Mouse (Mus musculus) stomach, embryonic 15.5 days (tissue): Measurements from ENCODE around the gene Serinc5. TPM values are rescaled to one million over a fixed set of nuclear protein-coding genes. Genes with fewer than 3 reads are reported as not detected.
"Not testable (repeated sequence)": the region's sequence is repeated elsewhere in the genome, so short reads cannot be mapped to it uniquely, and the experiment has no call there.

Source experiments
- ATAC-seq: fragments of 200-750 bp; cut with Nextera tagmentation; 2 replicates; pipeline ENCODE4 v1.8.0; 2017; ENCODE audit warnings: low read depth, moderate number of reproducible peaks, moderate TSS enrichment; ENCODE audit not compliant: insufficient read depth, low FRiP score
- H3K27ac ChIP-seq: fragments of 300-500 bp; sonication (generic); 2 replicates; pipeline ENCODE4 v1.5.1; 2015; ENCODE audit warnings: mild to moderate bottlenecking, inconsistent platforms
- H3K27me3 ChIP-seq: fragments of 300-500 bp; sonication (generic); replicated peaks from 2 replicates; pipeline ENCODE4 v1.6.1; 2015; ENCODE audit warnings: inconsistent platforms
- H3K36me3 ChIP-seq: fragments of 300-500 bp; sonication (generic); 2 replicates; pipeline ENCODE4 v1.6.1; 2015; ENCODE audit warnings: inconsistent platforms
- H3K4me1 ChIP-seq: fragments of 300-500 bp; sonication (generic); 2 replicates; pipeline ENCODE4 v1.6.1; 2015; ENCODE audit warnings: inconsistent platforms
- H3K4me2 ChIP-seq: fragments of 300-500 bp; sonication (generic); 2 replicates; pipeline ENCODE4 v1.6.1; 2015; ENCODE audit warnings: mild to moderate bottlenecking, inconsistent platforms
- H3K4me3 ChIP-seq: fragments of 300-500 bp; sonication (generic); replicated peaks from 2 replicates; pipeline ENCODE4 v1.5.1; 2015; ENCODE audit warnings: inconsistent platforms
- H3K9ac ChIP-seq: fragments of 300-500 bp; sonication (generic); 2 replicates; pipeline ENCODE4 v1.6.1; 2015; ENCODE audit warnings: inconsistent platforms
- H3K9me3 ChIP-seq: fragments of 300-500 bp; sonication (generic); 2 replicates; pipeline ENCODE4 v1.6.1; 2016; ENCODE audit warnings: inconsistent platforms
- WGBS: fragments of 180-500 bp; shearing (Covaris S2); methylation state at CpG from one replicate; pipeline ENCODE4 v1.1.7; 2015; 5-methylcytosine and 5-hydroxymethylcytosine counted together
- polyA plus RNA-seq: library from polyadenylated mRNA; unstranded; fragments of >200 nt; fragmentation: Nextera tagmentation; extraction: Ambion mirVana; gene quantifications from 2 replicates; pipeline ENCODE4 v1.2.1, GENCODE M21; 2015

Serinc5 gene
- polyA plus RNA-seq, 1 experiment from 2014 or later, result 21.9 TPM

DNA sequence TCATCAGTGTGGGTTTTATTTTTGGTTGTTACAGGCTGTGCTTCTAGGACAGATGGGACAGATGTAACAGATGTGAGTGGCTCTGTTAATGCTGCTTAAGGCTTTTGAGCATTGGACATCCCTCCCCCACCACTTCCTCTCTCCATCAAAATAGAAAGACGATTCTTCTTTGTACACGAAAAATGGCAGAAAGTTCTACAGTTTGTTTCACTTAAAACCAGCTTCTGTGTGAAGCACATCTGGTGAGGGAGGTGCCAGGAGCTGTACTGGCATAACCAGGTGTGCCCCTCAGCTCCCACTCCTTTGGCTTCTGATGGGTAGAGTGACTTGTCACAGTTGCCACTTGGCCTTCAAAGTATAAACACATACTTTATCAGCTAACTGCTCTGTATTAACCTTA is 63.8 kb downstream of the Serinc5 start:
- Histone ChIP-seq H3K27me3 (no peaks in the 10 kb centered on the region), H3K4me3 (no peak overlapping the region), H3K27ac (no peak overlapping the region), H3K36me3 (no peaks in the 10 kb centered on the region), H3K4me2 (no peak overlapping the region), H3K4me1 (peaks cover 13% of the 10 kb centered on the region), H3K9me3 (no peaks in the 10 kb centered on the region), H3K9ac (no peak overlapping the region)
- WGBS, result 26% methylated on average over 2 of the region's 2 CpGs
- ATAC-seq, result no peak

DNA sequence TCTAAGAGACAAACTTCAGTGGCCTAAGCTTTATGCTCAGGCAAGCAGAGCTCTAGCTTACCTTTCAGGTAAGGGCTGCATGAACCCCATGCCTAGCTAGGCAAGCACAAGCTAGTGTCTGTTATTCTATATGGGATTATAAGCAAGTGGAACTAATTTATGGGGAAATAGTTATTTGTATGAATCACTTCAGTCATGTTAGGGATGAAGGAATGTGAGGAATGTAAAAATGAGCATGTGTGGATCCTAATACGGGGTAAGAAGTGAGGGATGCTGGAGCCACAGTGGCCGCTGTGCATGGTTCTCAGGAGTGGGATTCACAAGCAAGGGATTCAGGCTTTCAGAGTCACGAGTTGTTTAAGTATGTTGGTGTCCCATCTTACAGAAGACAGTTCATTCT is 64.4 kb downstream of the Serinc5 start:
- Histone ChIP-seq H3K36me3 (no peaks in the 10 kb centered on the region), H3K4me2 (no peak overlapping the region), H3K9me3 (no peaks in the 10 kb centered on the region), H3K9ac (no peak overlapping the region), H3K27ac (no peak overlapping the region; the same call in 1 of the 2 replicates), H3K27me3 (no peaks in the 10 kb centered on the region), H3K4me3 (no peak overlapping the region), H3K4me1 (peaks cover 13% of the 10 kb centered on the region)
- 52% methylated on average over 3 of the region's 3 CpGs for WGBS
- ATAC-seq, result no peak

DNA sequence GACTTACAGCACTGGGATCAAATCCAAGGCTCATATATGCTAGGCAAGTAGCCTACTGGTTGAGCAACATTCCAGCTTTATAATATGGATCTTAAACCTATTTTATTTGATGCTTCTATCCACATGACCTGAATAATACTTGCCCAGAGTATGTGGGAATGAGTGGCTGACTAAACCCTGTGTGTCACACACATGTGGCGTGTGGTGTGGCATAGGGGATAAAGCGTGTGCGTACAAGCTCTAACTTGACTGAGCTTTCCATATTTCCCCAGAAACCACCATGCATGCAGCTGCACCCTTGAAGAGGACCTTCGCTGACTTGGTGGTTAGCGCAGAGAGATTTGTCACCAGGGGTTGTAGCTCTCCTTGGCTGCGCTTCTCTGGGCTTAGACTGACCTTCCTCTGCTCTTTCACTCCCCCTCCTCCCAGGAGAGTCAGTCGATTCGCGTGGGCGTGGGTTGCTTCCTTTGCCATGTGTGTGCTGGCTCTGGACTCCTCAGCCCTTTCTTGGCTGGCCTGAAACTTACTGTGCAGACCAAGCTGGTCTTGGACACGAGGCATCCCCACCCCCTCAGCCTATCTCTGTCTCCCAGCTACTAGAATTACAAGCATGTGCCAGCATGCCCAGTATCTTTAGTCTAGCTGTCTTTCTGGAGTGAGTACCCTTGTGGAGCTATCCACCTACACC is 65.2 kb downstream of the Serinc5 start:
- Histone ChIP-seq H3K4me3 (no peak overlapping the region), H3K36me3 (no peaks in the 10 kb centered on the region), H3K27ac (peak overlapping the region; percentile 63), H3K4me2 (no peak overlapping the region), H3K9ac (no peak overlapping the region), H3K27me3 (no peaks in the 10 kb centered on the region), H3K9me3 (no peaks in the 10 kb centered on the region), H3K4me1 (peaks cover 13% of the 10 kb centered on the region)
- WGBS, result 68% methylated on average over 11 of the region's 11 CpGs
- ATAC-seq, result peak; percentile 31; the same call in 1 of the 2 replicates

DNA sequence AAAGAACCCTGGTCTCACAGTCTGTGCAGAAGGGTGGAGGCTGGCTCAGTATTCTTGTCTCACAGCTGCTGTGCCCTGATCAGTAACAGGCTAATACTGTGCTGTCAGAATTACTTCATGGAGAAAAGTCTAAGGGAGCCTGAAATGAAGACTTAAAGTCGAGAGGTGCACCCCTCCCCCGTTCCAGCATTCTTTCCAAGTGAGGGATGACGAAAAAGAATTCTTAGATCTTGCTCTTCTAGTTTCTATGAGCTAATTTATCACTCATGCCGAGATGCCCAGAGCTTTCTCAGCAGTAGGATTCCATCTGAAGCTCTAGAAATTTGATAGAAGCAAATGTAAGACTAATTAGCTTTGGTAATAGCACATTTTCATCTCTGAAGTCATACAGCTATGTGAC is 66.8 kb downstream of the Serinc5 start:
- no peaks in the 10 kb centered on the region for H3K36me3 ChIP-seq
- no peak overlapping the region for H3K4me3 ChIP-seq
- H3K27me3 ChIP-seq, result no peaks in the 10 kb centered on the region
- H3K27ac ChIP-seq, result no peak overlapping the region
- H3K4me2 ChIP-seq, result no peak overlapping the region
- H3K9me3 ChIP-seq, result no peaks in the 10 kb centered on the region
- WGBS, result 42% methylated on average over 4 of the region's 4 CpGs
- peaks cover 13% of the 10 kb centered on the region for H3K4me1 ChIP-seq
- no peak for ATAC-seq
- H3K9ac ChIP-seq, result no peak overlapping the region

DNA sequence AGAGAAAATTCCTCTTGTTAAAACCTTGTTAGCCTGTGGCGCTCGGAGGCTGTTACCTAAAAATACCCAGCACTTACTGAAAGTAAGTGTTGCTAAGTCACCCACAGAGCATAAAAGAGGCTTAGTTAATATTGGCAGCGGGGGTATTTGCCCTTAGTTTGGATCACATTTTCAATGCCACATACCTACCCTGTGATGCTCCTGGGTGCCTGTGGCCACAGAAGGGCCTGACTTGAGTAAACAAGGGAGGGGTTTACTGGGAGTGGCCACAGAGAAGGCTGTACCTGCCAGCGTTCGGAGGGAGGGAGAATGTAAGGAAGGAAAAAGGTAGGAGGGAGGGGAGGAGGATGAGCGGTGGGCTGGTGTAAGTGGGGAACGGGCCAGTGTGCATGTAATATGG is 68.8 kb downstream of the Serinc5 start:
- H3K9me3 ChIP-seq, result no peaks in the 10 kb centered on the region
- no peaks in the 10 kb centered on the region for H3K36me3 ChIP-seq
- H3K4me3 ChIP-seq, result no peak overlapping the region
- ATAC-seq, result no peak
- no peak overlapping the region for H3K9ac ChIP-seq
- no peak overlapping the region for H3K27ac ChIP-seq
- 62% methylated on average over 7 of the region's 7 CpGs for WGBS
- H3K27me3 ChIP-seq, result no peaks in the 10 kb centered on the region
- no peak overlapping the region for H3K4me2 ChIP-seq
- peaks cover 13% of the 10 kb centered on the region for H3K4me1 ChIP-seq

DNA sequence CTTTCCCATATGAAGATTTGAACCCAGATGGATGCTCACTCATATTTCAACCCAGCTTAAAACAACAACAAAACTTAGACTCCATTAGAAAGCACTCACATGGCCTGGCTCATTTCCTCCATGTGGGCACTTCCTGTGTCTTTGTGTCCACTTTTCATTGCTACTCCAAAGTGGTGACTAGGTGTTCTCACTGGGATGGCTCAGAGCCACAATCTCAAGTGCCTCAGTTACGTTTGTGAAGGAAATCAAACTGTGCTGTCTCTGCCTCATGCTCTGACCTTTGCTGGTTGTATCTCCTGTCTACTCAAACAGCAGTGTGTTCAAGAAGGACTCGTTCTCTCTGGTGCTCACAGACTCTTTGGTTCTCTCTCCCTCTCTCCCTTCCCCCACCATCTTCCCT is 70.7 kb downstream of the Serinc5 start:
- WGBS, result 70% methylated on average over 2 of the region's 2 CpGs
- peaks cover 3% of the 10 kb centered on the region; the same call in 1 of the 2 replicates for H3K4me1 ChIP-seq
- H3K27ac ChIP-seq, result no peak overlapping the region
- no peak for ATAC-seq
- H3K4me2 ChIP-seq, result no peak overlapping the region
- H3K9ac ChIP-seq, result no peak overlapping the region
- H3K4me3 ChIP-seq, result no peak overlapping the region
- peaks cover 10% of the 10 kb centered on the region; the same call in 1 of the 2 replicates for H3K36me3 ChIP-seq
- H3K9me3 ChIP-seq, result no peaks in the 10 kb centered on the region
- H3K27me3 ChIP-seq, result no peaks in the 10 kb centered on the region

DNA sequence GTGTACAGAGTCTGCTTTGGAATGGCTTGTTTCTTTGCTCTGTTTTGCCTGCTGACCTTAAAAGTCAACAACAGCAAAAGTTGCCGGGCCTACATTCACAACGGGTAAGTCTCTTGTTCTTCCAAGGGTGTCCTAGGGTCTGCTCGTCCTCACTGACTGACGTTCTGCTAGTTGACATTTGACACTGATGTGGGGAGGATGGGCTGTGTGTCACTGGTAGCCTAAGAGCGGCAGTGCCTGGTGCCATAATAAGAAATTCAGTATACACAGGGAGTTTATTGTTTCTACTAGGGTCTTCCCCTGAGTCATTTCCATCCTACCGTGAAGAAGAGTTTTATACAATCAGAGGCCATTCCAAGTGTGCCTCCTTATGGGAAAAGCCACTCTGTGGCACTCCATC is 71.9 kb downstream of the Serinc5 start:
- Histone ChIP-seq H3K4me3 (no peak overlapping the region), H3K4me1 (peaks cover 3% of the 10 kb centered on the region; the same call in 1 of the 2 replicates), H3K27me3 (no peaks in the 10 kb centered on the region), H3K9ac (no peak overlapping the region), H3K27ac (no peak overlapping the region), H3K9me3 (no peaks in the 10 kb centered on the region), H3K36me3 (peaks cover 16% of the 10 kb centered on the region; the same call in 1 of the 2 replicates), H3K4me2 (no peak overlapping the region)
- WGBS, result 55% methylated on average over 6 of the region's 6 CpGs
- no peak for ATAC-seq

DNA sequence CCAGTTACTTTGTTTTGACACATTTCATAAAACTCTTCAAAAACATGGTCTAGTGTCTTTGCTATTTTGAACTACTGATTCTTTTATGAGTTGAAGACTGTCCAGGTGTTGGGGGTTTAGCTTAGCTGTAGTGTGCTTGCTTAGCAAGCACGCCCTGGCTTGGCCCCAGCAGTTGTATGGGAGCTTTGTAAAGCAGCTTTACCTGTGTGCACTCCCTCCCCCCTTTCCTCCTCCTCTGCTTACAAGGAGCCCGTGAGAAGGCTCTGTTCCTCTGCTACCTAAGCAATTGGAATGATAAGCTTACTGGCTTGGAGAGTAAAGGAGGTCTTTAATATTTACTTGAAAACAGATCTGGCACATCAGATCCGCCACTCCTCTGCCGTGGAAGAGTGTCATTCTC is 72.6 kb downstream of the Serinc5 start:
- Histone ChIP-seq H3K27me3 (no peaks in the 10 kb centered on the region), H3K9ac (no peak overlapping the region), H3K9me3 (no peaks in the 10 kb centered on the region), H3K4me1 (peaks cover 3% of the 10 kb centered on the region; the same call in 1 of the 2 replicates), H3K4me2 (no peak overlapping the region), H3K27ac (0 out of 2 replicates have a peak overlapping the region, but pooled peaks have one; percentile 1), H3K36me3 (peaks cover 18% of the 10 kb centered on the region), H3K4me3 (no peak overlapping the region)
- WGBS, result 58% methylated on average over 4 of the region's 4 CpGs
- ATAC-seq, result peak; percentile 41; the same call in 1 of the 2 replicates

DNA sequence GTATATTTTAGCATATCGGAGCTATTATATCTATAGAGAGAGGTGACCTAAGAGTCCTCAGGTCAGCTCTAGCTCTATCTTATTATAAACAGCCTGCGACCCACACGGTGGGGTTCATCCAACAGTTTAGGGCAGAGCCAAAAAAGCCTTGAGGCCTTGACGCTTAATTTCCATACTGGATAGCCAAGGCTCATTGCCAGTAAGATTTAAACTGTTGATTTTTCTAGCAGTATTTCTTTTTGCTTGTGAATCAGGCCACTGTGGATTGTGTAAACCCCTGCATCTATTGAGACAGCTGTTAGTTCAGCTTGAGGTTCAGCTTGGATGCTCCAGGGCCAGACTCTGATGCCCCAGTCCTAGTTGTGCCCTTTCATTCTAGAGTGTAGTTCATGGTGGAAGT is 73.4 kb downstream of the Serinc5 start:
- no peak overlapping the region for H3K4me3 ChIP-seq
- H3K9ac ChIP-seq, result no peak overlapping the region
- H3K27ac ChIP-seq, result no peak overlapping the region
- no peaks in the 10 kb centered on the region for H3K27me3 ChIP-seq
- no peak for ATAC-seq
- H3K4me2 ChIP-seq, result no peak overlapping the region
- WGBS, result 59% methylated on average over 4 of the region's 4 CpGs
- H3K4me1 ChIP-seq, result 0 out of 2 replicates have a peak, but pooled peaks cover 3% of the 10 kb centered on the region
- no peaks in the 10 kb centered on the region for H3K9me3 ChIP-seq
- H3K36me3 ChIP-seq, result peaks cover 20% of the 10 kb centered on the region

DNA sequence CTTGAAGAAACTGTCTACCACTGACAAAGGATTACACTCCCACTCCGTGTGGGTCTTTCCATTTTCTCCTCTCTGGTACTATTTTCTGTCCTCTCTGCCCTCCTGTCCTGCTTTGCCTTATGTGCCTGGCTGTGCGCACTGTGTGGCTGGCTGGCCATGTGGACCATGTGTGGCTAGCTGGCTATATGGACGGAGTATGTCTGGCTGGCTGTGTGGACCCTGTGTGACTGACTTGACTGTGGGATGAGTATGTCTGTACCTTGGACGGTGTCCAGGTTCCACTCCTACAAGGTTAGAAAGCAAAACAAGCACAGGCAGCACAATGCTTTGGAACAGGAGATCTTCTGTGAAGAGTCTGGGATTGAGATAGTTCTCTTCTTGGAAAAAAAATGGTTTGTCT is 74.4 kb downstream of the Serinc5 start:
- Histone ChIP-seq H3K9ac (no peak overlapping the region), H3K36me3 (peaks cover 20% of the 10 kb centered on the region), H3K27ac (no peak overlapping the region), H3K27me3 (no peaks in the 10 kb centered on the region), H3K4me1 (0 out of 2 replicates have a peak, but pooled peaks cover 3% of the 10 kb centered on the region), H3K9me3 (no peaks in the 10 kb centered on the region), H3K4me2 (no peak overlapping the region), H3K4me3 (no peak overlapping the region)
- WGBS, result 91% methylated on average over 4 of the region's 4 CpGs
- no peak for ATAC-seq

DNA sequence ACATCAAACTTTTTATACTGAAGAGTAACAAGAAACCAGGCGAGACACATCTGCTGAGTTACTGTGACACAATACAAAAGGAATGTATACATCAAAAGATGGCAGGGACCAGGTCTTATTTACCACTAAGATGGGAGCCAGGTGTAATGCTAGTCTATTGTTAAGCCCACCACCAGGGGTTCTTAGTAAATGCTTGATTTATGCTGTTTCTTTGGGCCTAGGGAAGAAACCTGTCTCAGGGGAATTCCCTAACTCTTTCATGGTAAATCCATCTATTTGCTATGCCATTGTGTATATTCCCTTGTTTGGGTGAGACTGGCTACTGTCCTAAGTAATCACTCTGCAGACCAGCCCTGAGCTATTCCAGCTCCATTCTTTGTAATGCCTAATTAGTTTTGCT is 76.3 kb downstream of the Serinc5 start:
- peaks cover 20% of the 10 kb centered on the region for H3K36me3 ChIP-seq
- not testable (repeated sequence) for H3K27me3 ChIP-seq, H3K4me1 ChIP-seq, H3K4me3 ChIP-seq, H3K4me2 ChIP-seq, H3K9me3 ChIP-seq, H3K27ac ChIP-seq, ATAC-seq, H3K9ac ChIP-seq
- 64% methylated on average over 1 of the region's 1 CpGs for WGBS

DNA sequence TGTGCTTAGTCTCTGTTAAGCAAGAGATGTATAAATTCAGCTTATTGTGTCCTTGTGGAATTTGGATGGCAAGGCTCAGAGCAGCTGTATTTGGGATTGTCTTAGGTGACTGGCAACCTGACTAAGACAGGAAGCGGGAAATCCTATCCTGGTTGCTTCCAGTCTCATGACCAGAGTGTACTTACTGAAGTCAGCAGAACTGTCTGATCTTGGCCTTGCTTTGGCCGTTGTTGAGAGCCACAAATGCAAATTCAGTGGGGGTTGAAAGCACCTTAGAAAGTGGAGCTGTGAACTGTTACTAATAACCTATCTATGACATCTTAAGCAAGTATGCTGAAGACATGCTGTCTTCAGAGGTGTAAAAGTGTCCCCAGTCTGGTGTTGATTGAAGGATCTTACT is 78.2 kb downstream of the Serinc5 start:
- H3K4me2 ChIP-seq, result no peak overlapping the region
- 86% methylated on average over 2 of the region's 2 CpGs for WGBS
- H3K36me3 ChIP-seq, result peaks cover 20% of the 10 kb centered on the region
- ATAC-seq, result no peak
- H3K27ac ChIP-seq, result no peak overlapping the region
- no peak overlapping the region for H3K4me3 ChIP-seq
- no peaks in the 10 kb centered on the region for H3K9me3 ChIP-seq
- no peak overlapping the region for H3K9ac ChIP-seq
- 0 out of 2 replicates have a peak, but pooled peaks cover 3% of the 10 kb centered on the region for H3K4me1 ChIP-seq
- H3K27me3 ChIP-seq, result no peaks in the 10 kb centered on the region
